Mouse (Mus musculus): ENCODE results near the gene D230025D16Rik. TPM values are rescaled to one million over a fixed set of nuclear protein-coding genes. Genes with fewer than 3 reads are reported as not detected.
"Not testable (repeated sequence)": the region's sequence is repeated elsewhere in the genome, so short reads cannot be mapped to it uniquely, and the experiment has no call there.

The D230025D16Rik gene
- polyA plus RNA-seq, 1 experiment from 2014 or later = 34.6 TPM

- not testable (repeated sequence) for H3K4me3 ChIP-seq (ENCODE audit: low read depth, low read length); H3K4me2 ChIP-seq (ENCODE audit: low read length); H3K27me3 ChIP-seq (ENCODE audit: control insufficient read depth, insufficient read depth, low read depth, low read length); H3K9me3 ChIP-seq (replicated peaks; ENCODE audit: control insufficient read depth, low read length, poor library complexity, severe bottlenecking); ATAC-seq; H3K9ac ChIP-seq (ENCODE audit: low read depth, low read length); H3K36me3 ChIP-seq (ENCODE audit: control insufficient read depth, insufficient read depth, low read length); H3K27ac ChIP-seq (ENCODE audit: low read length)
- peaks cover 27% of the 10 kb centered on the region for H3K4me1 ChIP-seq (ENCODE audit: control insufficient read depth, insufficient read depth, low read length)
- 87% methylated on average over 8 of the region's 8 CpGs for WGBS
These were observed 66.4 kb downstream of the D230025D16Rik start for GRCm38 (mm10) chr8:105291364-105291763.

DNA sequence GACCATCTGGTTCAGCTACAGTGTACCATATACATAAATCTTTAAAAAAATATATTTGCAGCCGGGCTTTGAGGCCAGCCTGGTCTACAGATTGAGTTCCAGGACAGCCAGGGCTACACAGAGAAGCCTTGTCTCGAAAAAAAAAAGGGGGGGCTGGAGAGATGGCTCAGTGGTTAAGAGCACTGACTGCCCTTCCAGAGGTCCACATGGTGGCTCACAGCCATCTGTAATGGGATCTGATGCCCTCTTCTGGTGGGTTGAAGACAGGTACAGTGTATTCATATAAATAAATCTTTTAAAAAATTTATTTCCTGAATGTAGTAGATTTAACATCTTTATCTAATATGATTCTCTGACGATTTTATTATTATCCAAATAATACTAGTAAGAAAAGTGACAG lies 66.9 kb downstream of the D230025D16Rik start:
- not testable (repeated sequence) for H3K9me3 ChIP-seq (replicated peaks; ENCODE audit: control insufficient read depth, low read length, poor library complexity, severe bottlenecking); H3K4me2 ChIP-seq (ENCODE audit: low read length); H3K27ac ChIP-seq (ENCODE audit: low read length); ATAC-seq; H3K4me3 ChIP-seq (ENCODE audit: low read depth, low read length); H3K27me3 ChIP-seq (ENCODE audit: control insufficient read depth, insufficient read depth, low read depth, low read length); H3K9ac ChIP-seq (ENCODE audit: low read depth, low read length); H3K36me3 ChIP-seq (ENCODE audit: control insufficient read depth, insufficient read depth, low read length)
- peaks cover 24% of the 10 kb centered on the region for H3K4me1 ChIP-seq (ENCODE audit: control insufficient read depth, insufficient read depth, low read length)
- 68% methylated on average over 3 of the region's 3 CpGs for WGBS

- Histone ChIP-seq H3K27ac (ENCODE audit: low read length) (no peak overlapping the region), H3K4me3 (ENCODE audit: low read depth, low read length) (no peak overlapping the region), H3K4me1 (ENCODE audit: control insufficient read depth, insufficient read depth, low read length) (peaks cover 24% of the 10 kb centered on the region), H3K36me3 (ENCODE audit: control insufficient read depth, insufficient read depth, low read length) (no peaks in the 10 kb centered on the region), H3K9me3 (replicated peaks; ENCODE audit: control insufficient read depth, low read length, poor library complexity, severe bottlenecking) (no peaks in the 10 kb centered on the region), H3K4me2 (ENCODE audit: low read length) (no peak overlapping the region), H3K27me3 (ENCODE audit: control insufficient read depth, insufficient read depth, low read depth, low read length) (no peaks in the 10 kb centered on the region), H3K9ac (ENCODE audit: low read depth, low read length) (no peak overlapping the region)
- WGBS = 86% methylated on average over 7 of the region's 7 CpGs
- ATAC-seq = no peak
These were observed 67.5 kb downstream of the D230025D16Rik start for GRCm38 (mm10) chr8:105292471-105292870.

GRCm38 (mm10) chr8:105293405-105293804 lies 68.5 kb downstream of the D230025D16Rik start:
- Histone ChIP-seq H3K27ac (ENCODE audit: low read length) (no peak overlapping the region), H3K4me1 (ENCODE audit: control insufficient read depth, insufficient read depth, low read length) (peaks cover 20% of the 10 kb centered on the region), H3K4me3 (ENCODE audit: low read depth, low read length) (no peak overlapping the region), H3K27me3 (ENCODE audit: control insufficient read depth, insufficient read depth, low read depth, low read length) (no peaks in the 10 kb centered on the region), H3K4me2 (ENCODE audit: low read length) (no peak overlapping the region), H3K36me3 (ENCODE audit: control insufficient read depth, insufficient read depth, low read length) (no peaks in the 10 kb centered on the region), H3K9me3 (replicated peaks; ENCODE audit: control insufficient read depth, low read length, poor library complexity, severe bottlenecking) (no peaks in the 10 kb centered on the region), H3K9ac (ENCODE audit: low read depth, low read length) (no peak overlapping the region)
- no peak for ATAC-seq
- WGBS = 69% methylated on average over 19 of the region's 19 CpGs

DNA sequence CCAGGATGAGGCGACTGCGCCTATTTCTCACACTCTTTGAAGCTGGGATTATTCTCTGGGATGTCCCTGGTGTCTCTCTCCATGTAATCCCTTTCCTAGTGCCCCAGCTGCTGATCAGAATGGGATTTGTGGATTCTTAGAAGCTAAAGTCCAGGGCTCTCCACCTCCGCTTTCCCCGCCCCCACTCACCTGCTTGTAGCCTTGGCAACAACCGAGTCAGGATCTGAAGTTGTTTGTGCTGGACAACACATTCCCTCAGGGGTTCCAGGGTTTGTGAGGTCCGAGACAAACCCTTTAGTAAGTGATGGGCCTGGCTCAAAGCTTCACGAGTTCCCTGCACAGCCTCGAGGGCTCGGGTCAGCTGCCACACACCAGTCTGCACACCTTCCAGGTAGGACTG lies 69.8 kb downstream of the D230025D16Rik start:
- 59% methylated on average over 9 of the region's 9 CpGs for WGBS
- H3K4me2 ChIP-seq (ENCODE audit: low read length) = 0 out of 2 replicates have a peak overlapping the region, but pooled peaks have one; percentile 6

DNA sequence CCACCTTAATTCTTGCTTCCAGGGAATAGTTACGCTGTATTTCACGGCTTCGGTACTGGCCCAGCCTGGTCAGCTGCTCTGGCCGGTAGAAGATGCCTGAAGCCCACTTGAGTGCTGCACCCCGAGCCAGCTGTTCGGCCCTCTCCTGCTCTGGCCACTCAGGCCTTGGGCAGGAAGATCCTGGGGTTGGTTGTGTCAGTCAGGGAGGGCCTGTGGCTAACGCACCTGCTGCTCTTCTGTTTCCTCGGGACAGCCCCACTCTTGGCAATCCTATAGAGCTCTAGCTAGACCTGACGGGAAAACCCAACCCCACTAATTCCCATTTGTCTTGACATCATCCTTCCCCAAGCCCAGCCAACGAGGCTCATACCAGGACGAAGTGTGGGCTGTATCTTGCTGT lies 70.3 kb downstream of the D230025D16Rik start:
- Histone ChIP-seq H3K4me3 (ENCODE audit: low read depth, low read length) (no peak overlapping the region), H3K4me1 (ENCODE audit: control insufficient read depth, insufficient read depth, low read length) (peaks cover 30% of the 10 kb centered on the region), H3K27me3 (ENCODE audit: control insufficient read depth, insufficient read depth, low read depth, low read length) (no peaks in the 10 kb centered on the region), H3K9ac (ENCODE audit: low read depth, low read length) (no peak overlapping the region), H3K27ac (ENCODE audit: low read length) (no peak overlapping the region), H3K9me3 (replicated peaks; ENCODE audit: control insufficient read depth, low read length, poor library complexity, severe bottlenecking) (no peaks in the 10 kb centered on the region), H3K36me3 (ENCODE audit: control insufficient read depth, insufficient read depth, low read length) (peaks cover under 1% of the 10 kb centered on the region), H3K4me2 (ENCODE audit: low read length) (0 out of 2 replicates have a peak overlapping the region, but pooled peaks have one; percentile 6)
- ATAC-seq = no peak
- WGBS = 65% methylated on average over 11 of the region's 11 CpGs

More for the DNA sequence above, 69.8 kb downstream of the D230025D16Rik start:
- H3K27me3 ChIP-seq (ENCODE audit: control insufficient read depth, insufficient read depth, low read depth, low read length) = no peaks in the 10 kb centered on the region
- ATAC-seq = no peak
- H3K9ac ChIP-seq (ENCODE audit: low read depth, low read length) = 0 out of 2 replicates have a peak overlapping the region, but pooled peaks have one; percentile 17
- peaks cover 31% of the 10 kb centered on the region for H3K4me1 ChIP-seq (ENCODE audit: control insufficient read depth, insufficient read depth, low read length)
- no peak overlapping the region for H3K4me3 ChIP-seq (ENCODE audit: low read depth, low read length)
- no peak overlapping the region for H3K27ac ChIP-seq (ENCODE audit: low read length)
- no peaks in the 10 kb centered on the region for H3K36me3 ChIP-seq (ENCODE audit: control insufficient read depth, insufficient read depth, low read length)
- H3K9me3 ChIP-seq (replicated peaks; ENCODE audit: control insufficient read depth, low read length, poor library complexity, severe bottlenecking) = no peaks in the 10 kb centered on the region

GRCm38 (mm10) chr8:105295895-105296573 lies 71.1 kb downstream of the D230025D16Rik start, which contains the start of gene Exoc3l:
Gene Exoc3l, minus strand, starts transcription at chr8:105296101.
- peak within 1 kb of the TSS; percentile 88; the same call in 1 of the 2 replicates for H3K9ac ChIP-seq (ENCODE audit: low read depth, low read length)
- no peak for ATAC-seq
- H3K27ac ChIP-seq (ENCODE audit: low read length) = peak within 1 kb of the TSS; percentile 58; the same call in 1 of the 2 replicates
- no peaks in the 10 kb centered on the region for H3K9me3 ChIP-seq (replicated peaks; ENCODE audit: control insufficient read depth, low read length, poor library complexity, severe bottlenecking)
- peak within 1 kb of the TSS; percentile 97; the same call in 1 of the 2 replicates for H3K4me3 ChIP-seq (ENCODE audit: low read depth, low read length)
- 70% methylated on average over 11 of the region's 11 CpGs for WGBS
- H3K4me1 ChIP-seq (ENCODE audit: control insufficient read depth, insufficient read depth, low read length) = peaks cover 23% of the 10 kb centered on the region
- H3K4me2 ChIP-seq (ENCODE audit: low read length) = peak within 1 kb of the TSS; percentile 95
- no peaks in the 10 kb centered on the region for H3K27me3 ChIP-seq (ENCODE audit: control insufficient read depth, insufficient read depth, low read depth, low read length)
- peaks cover 5% of the 10 kb centered on the region for H3K36me3 ChIP-seq (ENCODE audit: control insufficient read depth, insufficient read depth, low read length)

GRCm38 (mm10) chr8:105297511-105298192 lies 72.7 kb downstream of the D230025D16Rik start, which contains the start of gene E2f4:
Gene E2f4, plus strand, starts transcription at chr8:105297663.
- Histone ChIP-seq H3K4me2 (ENCODE audit: low read length) (peak within 1 kb of the TSS; percentile 95), H3K27ac (ENCODE audit: low read length) (peak within 1 kb of the TSS; percentile 65), H3K4me3 (ENCODE audit: low read depth, low read length) (peak within 1 kb of the TSS; percentile 97), H3K4me1 (ENCODE audit: control insufficient read depth, insufficient read depth, low read length) (peaks cover 23% of the 10 kb centered on the region), H3K9me3 (replicated peaks; ENCODE audit: control insufficient read depth, low read length, poor library complexity, severe bottlenecking) (no peaks in the 10 kb centered on the region), H3K36me3 (ENCODE audit: control insufficient read depth, insufficient read depth, low read length) (peaks cover 15% of the 10 kb centered on the region), H3K9ac (ENCODE audit: low read depth, low read length) (peak within 1 kb of the TSS; percentile 88), H3K27me3 (ENCODE audit: control insufficient read depth, insufficient read depth, low read depth, low read length) (no peaks in the 10 kb centered on the region)
- ATAC-seq = peak; percentile 89
- under 1% methylated on average over 58 of the region's 58 CpGs for WGBS

Data from midbrain, embryonic 16.5 days (tissue).